Mouse (Mus musculus) frontal cortex, adult 2 months (tissue): ENCODE measurements at regions not wholly inside any gene's neighbourhood (a gene's known extent, or its start where the extent isn't known, plus 50 kb on each side); places are given as distances from the start of the nearest gene placed in this dataset.

Experiments used
- DNase-seq, 2 experiments: peaks; one replicate each; pipeline ENCODE4 v3.0.0; 2022; ENCODE audit warnings: low spot score in 1 of 2; ENCODE audit errors: extremely low spot score in 1 of 2

GRCm38 (mm10) chr8:66756639-66757038, 59.6 kb downstream of the Npy1r start:
- no peak for DNase-seq

DNA sequence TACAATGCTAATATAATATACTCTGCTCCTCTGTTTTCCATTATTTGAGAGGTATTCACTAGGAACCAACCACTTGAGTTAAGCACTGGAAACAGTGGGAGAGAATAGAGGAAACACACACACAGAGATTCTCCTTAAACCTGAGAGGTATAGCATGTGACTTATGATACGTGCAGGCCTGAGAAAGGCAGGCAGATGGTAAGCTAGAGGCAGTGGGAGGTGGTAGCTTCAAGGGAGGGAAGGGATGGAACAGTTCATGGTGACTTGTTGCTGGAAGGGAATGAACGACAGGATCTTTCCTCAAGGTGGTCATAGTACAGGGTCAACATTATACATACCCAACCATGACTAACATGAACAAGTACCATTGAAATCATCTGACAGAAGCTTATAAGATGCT, 60.8 kb downstream of the Npy1r start:
- no peak for DNase-seq

DNA sequence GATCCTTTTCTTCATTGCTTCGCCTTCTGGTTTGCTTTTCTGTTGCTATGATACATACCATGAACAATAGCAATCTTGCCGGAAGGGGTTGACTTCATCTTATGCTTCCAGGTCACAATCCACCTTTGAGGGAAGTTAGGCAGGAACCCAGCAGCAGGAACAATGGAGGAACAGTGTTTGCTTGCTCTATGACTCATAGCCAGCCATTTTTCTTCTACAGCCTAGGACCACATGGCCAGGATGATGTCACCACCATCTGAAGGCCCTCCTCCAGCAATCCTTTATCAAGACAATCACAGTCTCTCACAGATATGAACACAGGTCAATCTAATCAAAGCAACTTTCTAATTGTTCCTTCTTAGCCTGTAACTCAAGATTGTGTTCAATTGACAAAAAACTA, 61.5 kb downstream of the Npy1r start:
- no peak for DNase-seq

DNA sequence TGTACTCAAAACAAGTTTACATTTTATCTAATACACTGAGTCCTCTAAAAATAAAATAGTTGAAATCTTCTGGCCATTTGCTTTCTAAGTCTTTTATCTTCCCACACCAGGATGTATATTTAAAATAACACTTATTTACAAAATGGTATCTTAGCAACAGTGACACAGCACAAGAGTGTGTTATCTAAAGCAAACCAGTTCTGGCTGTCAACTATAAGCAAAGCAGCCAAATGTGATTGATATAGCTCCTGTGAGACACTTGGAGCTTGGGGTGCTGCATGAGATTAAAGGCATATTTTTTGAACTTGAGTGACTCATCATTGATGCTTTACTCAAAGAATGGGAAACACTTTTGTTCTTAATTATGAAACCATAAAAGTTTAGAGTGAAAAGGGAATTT, 62.7 kb downstream of the Npy1r start:
- DNase-seq: no peak

- DNase-seq: no peak
Observed at GRCm38 (mm10) chr8:66760958-66761583, 64.1 kb downstream of the Npy1r start.

DNA sequence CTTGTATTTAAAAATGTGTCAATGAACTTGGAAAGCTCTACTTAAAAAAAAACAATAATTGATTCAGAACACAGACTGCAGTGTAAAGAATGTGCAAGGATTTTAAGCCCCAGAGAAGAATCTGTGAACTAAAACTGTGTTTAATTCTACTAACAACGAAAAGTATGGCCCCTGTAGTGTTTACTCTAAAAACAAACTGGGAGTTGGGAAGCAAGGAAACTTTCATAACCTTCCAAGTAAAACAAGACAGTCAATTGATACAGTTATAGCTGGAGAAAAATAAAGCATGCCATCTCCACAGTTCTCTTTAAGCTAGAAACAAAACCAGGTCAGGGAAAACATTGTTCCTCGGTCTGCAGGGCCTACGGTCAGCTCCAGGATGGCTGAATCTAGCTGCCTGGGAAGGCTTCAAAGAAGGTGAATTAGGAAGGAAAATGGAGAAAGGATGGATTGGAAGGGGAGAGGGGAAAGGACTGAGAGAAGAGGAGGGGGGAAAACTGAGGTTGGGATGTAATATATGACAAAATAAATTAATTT, 68.1 kb downstream of the Npy1r start:
- DNase-seq: no peak

DNA sequence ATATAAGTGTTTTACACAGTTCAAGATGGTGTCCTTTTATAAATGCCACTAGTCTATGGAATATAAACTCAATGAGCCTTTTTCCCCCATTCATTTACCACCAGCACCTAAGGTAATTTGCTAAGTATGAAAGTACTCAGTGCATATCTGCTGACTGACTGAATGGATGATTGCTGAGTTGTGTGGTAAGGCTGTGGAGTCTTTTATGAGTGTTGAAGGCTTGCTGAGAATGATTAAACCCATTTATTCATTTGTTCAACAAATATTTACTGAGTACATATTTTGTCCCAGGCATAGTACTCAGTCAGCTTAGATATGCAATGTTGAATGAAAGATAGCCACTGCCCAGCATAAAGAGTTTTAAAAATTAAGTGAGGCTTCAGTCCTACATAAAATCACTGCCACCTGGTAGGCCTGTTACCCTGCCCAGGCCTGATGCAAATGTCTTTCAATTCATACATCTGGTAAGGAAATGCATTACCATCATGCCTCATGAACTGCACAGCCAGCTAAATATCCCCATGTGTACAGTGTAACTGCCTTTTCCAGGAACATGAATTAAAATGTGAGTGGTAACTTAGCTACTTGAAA, 71.5 kb downstream of the Npy1r start:
- no peak for DNase-seq

- peak in 1 of 2 experiments; percentile 50 for DNase-seq
Observed at GRCm38 (mm10) chr8:66771111-66771510, 74.1 kb downstream of the Npy1r start.

GRCm38 (mm10) chr8:66772653-66773052, 75.7 kb downstream of the Npy1r start:
- no peak for DNase-seq

DNA sequence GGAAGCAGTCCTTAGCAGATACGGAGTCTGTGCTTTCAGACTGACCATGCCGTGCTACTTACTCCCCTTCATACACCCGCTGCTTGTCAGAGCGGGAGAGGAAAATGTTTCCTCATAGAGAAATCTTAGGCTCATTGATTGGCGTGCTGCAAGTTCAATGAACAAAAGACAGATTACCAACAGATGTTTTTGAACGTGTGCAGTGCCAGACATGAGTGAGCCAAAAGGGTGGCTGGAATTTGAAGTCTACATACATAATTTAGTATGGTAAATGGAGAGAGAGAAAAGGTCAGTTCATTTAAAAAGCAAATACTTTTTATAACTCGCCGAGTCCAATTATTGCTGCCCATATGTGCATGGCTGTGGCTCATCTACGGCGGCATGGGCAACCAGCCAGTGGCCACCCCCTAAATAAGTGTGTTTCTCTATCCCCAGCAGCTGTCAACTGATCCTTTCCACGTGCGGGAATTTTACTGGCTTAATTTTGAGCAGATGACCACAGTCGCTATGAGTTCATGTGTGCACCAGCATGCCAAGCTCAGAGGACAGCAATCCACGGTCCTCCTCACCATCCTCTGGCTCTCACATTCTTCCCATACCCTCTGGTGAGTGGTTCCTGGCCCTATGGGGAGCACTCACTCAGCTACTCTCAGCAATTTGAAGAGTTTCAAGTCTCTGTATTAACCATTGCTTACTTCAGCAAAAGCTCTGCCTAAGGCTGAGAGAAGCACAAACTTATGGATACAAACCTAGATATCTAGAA, 80.3 kb downstream of the Npy1r start:
- DNase-seq: no peak

- DNase-seq: no peak
Observed at GRCm38 (mm10) chr8:66779622-66780021, 80.4 kb upstream of the Naf1 start.

GRCm38 (mm10) chr8:66782656-66783055, 77.4 kb upstream of the Naf1 start:
- no peak for DNase-seq

DNA sequence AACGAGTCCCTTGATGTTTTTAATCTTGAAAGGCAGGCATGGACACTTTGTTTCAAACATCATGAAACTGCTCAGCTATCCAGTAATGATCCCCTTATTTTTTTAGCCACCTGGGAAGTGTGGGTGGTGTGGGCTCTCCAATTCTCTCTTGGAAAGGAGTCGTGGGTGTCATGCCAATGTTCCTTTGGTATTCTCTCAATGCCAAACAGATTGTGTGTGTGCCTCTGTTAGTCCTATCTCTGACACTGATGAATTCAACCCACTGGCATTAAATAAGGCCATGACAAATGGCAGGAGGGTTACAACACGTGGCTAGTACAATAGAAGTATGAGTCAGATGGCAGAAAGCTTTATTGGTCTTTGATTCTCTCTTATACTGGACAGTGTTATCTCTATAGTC, 74.0 kb upstream of the Naf1 start:
- peak; percentile 17 to 48 for DNase-seq
